Mouse (Mus musculus) limb, embryonic 12.5 days (tissue): ENCODE data around the gene Slc25a44. TPM values are rescaled to one million over a fixed set of nuclear protein-coding genes. Genes with fewer than 3 reads are reported as not detected.

Experiments used
- ATAC-seq: fragments of 200-750 bp; cut with Nextera tagmentation; 2 replicates; pipeline ENCODE4 v1.8.0; 2017; ENCODE audit warnings: low read depth, moderate TSS enrichment; ENCODE audit not compliant: insufficient number of reproducible peaks, insufficient read depth, low FRiP score, low TSS enrichment
- H3K27ac ChIP-seq: fragments of 300-500 bp; sonication (generic); 2 replicates; pipeline ENCODE4 v1.5.1; 2016; ENCODE audit warnings: mild to moderate bottlenecking, moderate library complexity
- H3K27me3 ChIP-seq: fragments of 300-500 bp; sonication (generic); 2 replicates; pipeline ENCODE4 v1.6.1; 2016; ENCODE audit warnings: mild to moderate bottlenecking, moderate library complexity
- H3K36me3 ChIP-seq: fragments of 300-500 bp; sonication (generic); 2 replicates; pipeline ENCODE4 v1.6.1; 2016; ENCODE audit warnings: mild to moderate bottlenecking, moderate library complexity
- H3K4me1 ChIP-seq: fragments of 300-500 bp; sonication (generic); replicated peaks from 2 replicates; pipeline ENCODE4 v1.6.1; 2016
- H3K4me2 ChIP-seq: fragments of 300-500 bp; sonication (generic); 2 replicates; pipeline ENCODE4 v1.6.1; 2016; ENCODE audit warnings: mild to moderate bottlenecking, moderate library complexity
- H3K4me3 ChIP-seq: fragments of 300-500 bp; sonication (generic); replicated peaks from 2 replicates; pipeline ENCODE4 v1.5.1; 2016; ENCODE audit warnings: mild to moderate bottlenecking
- H3K9ac ChIP-seq: fragments of 300-500 bp; sonication (generic); replicated peaks from 2 replicates; pipeline ENCODE4 v1.6.1; 2016; ENCODE audit warnings: mild to moderate bottlenecking, moderate library complexity
- H3K9me3 ChIP-seq: fragments of 300-500 bp; sonication (generic); 2 replicates; pipeline ENCODE4 v1.6.1; 2016; ENCODE audit warnings: mild to moderate bottlenecking, moderate library complexity
- WGBS: fragments of 180-500 bp; shearing (Covaris S2); methylation state at CpG from one replicate; pipeline ENCODE4 v1.1.7; 2016; 5-methylcytosine and 5-hydroxymethylcytosine counted together
- microRNA-seq: library from miRNA; unstranded; fragments of <30 nt; microRNA quantifications from one replicate; pipeline ENCODE4, GENCODE M21; 2017
- polyA plus RNA-seq: library from polyadenylated mRNA; unstranded; fragments of >200 nt; fragmentation: Nextera tagmentation; extraction: Ambion mirVana; gene quantifications from 2 replicates; pipeline ENCODE4 v1.2.1, GENCODE M21; 2016

The Slc25a44 gene
- polyA plus RNA-seq, 1 experiment from 2014 or later = 13.7 TPM

- peaks cover 33% of the 10 kb centered on the region for H3K27me3 ChIP-seq
- H3K4me3 ChIP-seq = no peak overlapping the region
- no peak overlapping the region for H3K9ac ChIP-seq
- 31% methylated on average over 34 of the region's 34 CpGs for WGBS
- H3K27ac ChIP-seq = no peak overlapping the region
- H3K36me3 ChIP-seq = peaks cover 19% of the 10 kb centered on the region
- no peak overlapping the region for H3K4me2 ChIP-seq
- H3K4me1 ChIP-seq = peaks cover 8% of the 10 kb centered on the region; the same call in 1 of the 2 replicates
- H3K9me3 ChIP-seq = peaks cover 10% of the 10 kb centered on the region
- ATAC-seq = no peak
Measured at GRCm38 (mm10) chr3:88365705-88366361, 59.1 kb downstream of the Slc25a44 start.

GRCm38 (mm10) chr3:88364337-88364736, 60.6 kb downstream of the Slc25a44 start, which contains the start of gene Paqr6:
Gene Paqr6, plus strand, starts transcription at chr3:88364584.
- WGBS = under 1% methylated on average over 16 of the region's 16 CpGs
- 0 out of 2 replicates have a peak within 1 kb of the TSS, but pooled peaks have one; percentile 62 for H3K27ac ChIP-seq

DNA sequence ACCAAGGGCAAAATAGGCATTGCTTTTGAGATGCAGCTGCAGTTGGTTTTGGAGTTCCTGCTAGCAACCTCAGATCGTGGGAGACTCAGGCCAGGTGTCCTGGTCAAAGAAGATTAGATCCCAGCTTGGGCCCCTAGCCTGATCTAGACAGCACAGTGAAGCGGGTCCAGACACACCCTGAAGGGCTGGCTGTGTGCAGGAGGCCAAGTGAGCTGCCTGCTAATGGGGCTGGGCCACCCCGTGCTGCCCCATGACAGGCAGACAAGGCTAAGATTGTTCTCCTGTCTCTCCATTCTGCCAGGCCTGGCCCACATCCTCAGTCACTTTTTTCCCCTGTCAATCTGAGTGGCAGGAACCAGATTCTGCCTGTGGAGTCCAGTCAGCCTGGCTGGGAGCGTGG, 61.2 kb downstream of the Slc25a44 start:
- Histone ChIP-seq H3K27me3 (peaks cover 33% of the 10 kb centered on the region), H3K27ac (0 out of 2 replicates have a peak overlapping the region, but pooled peaks have one; percentile 62), H3K9me3 (no peaks in the 10 kb centered on the region), H3K9ac (no peak overlapping the region), H3K36me3 (peaks cover 40% of the 10 kb centered on the region), H3K4me2 (no peak overlapping the region), H3K4me1 (peaks cover 8% of the 10 kb centered on the region; the same call in 1 of the 2 replicates), H3K4me3 (no peak overlapping the region)
- ATAC-seq = no peak
- WGBS = 54% methylated on average over 4 of the region's 4 CpGs

More at GRCm38 (mm10) chr3:88364337-88364736, 60.6 kb downstream of the Slc25a44 start, which contains the start of gene Paqr6:
- Histone ChIP-seq H3K36me3 (peaks cover 34% of the 10 kb centered on the region), H3K4me2 (peak within 1 kb of the TSS; percentile 27), H3K4me1 (peaks cover 8% of the 10 kb centered on the region; the same call in 1 of the 2 replicates), H3K4me3 (no peak within 1 kb of the TSS), H3K9me3 (no peaks in the 10 kb centered on the region), H3K9ac (no peak within 1 kb of the TSS), H3K27me3 (peaks cover 33% of the 10 kb centered on the region)
- ATAC-seq = no peak

DNA sequence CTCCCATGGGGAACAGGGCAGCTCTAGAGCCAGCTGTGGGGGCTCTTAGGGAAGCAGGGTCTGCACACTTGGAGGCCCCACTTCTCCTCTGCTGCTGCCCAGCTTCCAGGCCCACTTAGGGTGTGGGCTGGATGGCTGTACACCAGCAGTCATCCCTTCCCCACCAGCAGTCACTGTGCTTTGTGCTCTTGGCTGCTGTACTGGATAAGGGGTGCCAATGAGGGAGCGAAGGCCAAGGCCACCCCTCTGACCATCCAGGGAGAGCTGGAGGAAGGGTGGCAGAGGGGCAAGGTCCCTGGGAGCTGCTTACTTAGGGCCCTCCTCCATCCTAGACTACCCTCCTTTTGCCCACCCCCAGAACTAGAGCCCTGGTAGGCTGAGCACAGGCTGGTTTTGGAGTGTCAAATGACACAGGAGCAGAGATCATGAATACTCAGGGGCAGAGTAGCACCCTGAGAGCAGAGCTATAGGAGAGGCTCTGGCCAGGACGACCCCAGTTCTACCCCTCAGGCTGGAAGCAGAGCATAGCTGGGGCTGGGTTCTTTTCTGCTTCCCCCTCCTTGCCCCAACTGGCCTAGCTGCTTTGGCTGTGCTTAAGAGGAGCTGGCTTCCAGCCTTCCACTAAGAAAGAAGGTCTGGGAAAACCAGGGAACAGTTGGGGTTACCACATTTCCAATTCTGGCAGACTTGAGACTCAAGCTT, 63.2 kb downstream of the Slc25a44 start:
- WGBS = 83% methylated on average over 2 of the region's 2 CpGs
- H3K4me1 ChIP-seq = peaks cover 8% of the 10 kb centered on the region; the same call in 1 of the 2 replicates

GRCm38 (mm10) chr3:88361096-88361495, 63.8 kb downstream of the Slc25a44 start:
- H3K36me3 ChIP-seq = peaks cover 67% of the 10 kb centered on the region
- no peak overlapping the region for H3K27ac ChIP-seq
- peaks cover 8% of the 10 kb centered on the region; the same call in 1 of the 2 replicates for H3K4me1 ChIP-seq
- WGBS = 74% methylated on average over 6 of the region's 6 CpGs
- no peaks in the 10 kb centered on the region for H3K9me3 ChIP-seq
- no peak overlapping the region for H3K4me2 ChIP-seq
- no peak for ATAC-seq
- no peak overlapping the region for H3K9ac ChIP-seq
- H3K4me3 ChIP-seq = no peak overlapping the region
- peaks cover 25% of the 10 kb centered on the region for H3K27me3 ChIP-seq

More for the DNA sequence above, 63.2 kb downstream of the Slc25a44 start:
- Histone ChIP-seq H3K36me3 (peaks cover 60% of the 10 kb centered on the region), H3K9me3 (no peaks in the 10 kb centered on the region), H3K27me3 (peaks cover 30% of the 10 kb centered on the region), H3K4me3 (no peak overlapping the region), H3K9ac (no peak overlapping the region), H3K4me2 (no peak overlapping the region), H3K27ac (no peak overlapping the region)
- ATAC-seq = no peak

Small RNA genes within 50 kb of the gene (microRNA-seq; reads per million reads assigned to microRNA genes)
- gene Mir7011 = not detected

Other genes with a start within 250 kb of the Slc25a44 start
- gene Rhbg, start 170.4 kb downstream of the Slc25a44 start, polyA plus RNA-seq = 1.3 TPM in 2 replicates
- 0.25 TPM in 1 of 2 replicates, not detected in the other for gene Gm38392, start 137.9 kb downstream of the Slc25a44 start, polyA plus RNA-seq
- gene Tsacc, start 128.1 kb downstream of the Slc25a44 start, polyA plus RNA-seq = 13.5 and 14.3 TPM in 2 replicates
- gene Cct3, start 128.0 kb downstream of the Slc25a44 start, polyA plus RNA-seq = 642 and 647 TPM in 2 replicates
- gene Glmp, start 100.1 kb downstream of the Slc25a44 start, polyA plus RNA-seq = 143 and 164 TPM in 2 replicates
- gene Tmem79, start 89.0 kb downstream of the Slc25a44 start, polyA plus RNA-seq = 2.6 and 2.9 TPM in 2 replicates
- gene Smg5, start 88.9 kb downstream of the Slc25a44 start, polyA plus RNA-seq = 69.2 and 74.4 TPM in 2 replicates
- 2.8 and 3.2 TPM in 2 replicates for gene Paqr6, start 60.6 kb downstream of the Slc25a44 start, polyA plus RNA-seq
- gene Bglap3, start 52.4 kb downstream of the Slc25a44 start, polyA plus RNA-seq = 0.10 and 0.29 TPM in 2 replicates
- not detected in 2 replicates for gene Bglap2, start 46.4 kb downstream of the Slc25a44 start, polyA plus RNA-seq
- not detected in 2 replicates for gene Bglap, start 40.7 kb downstream of the Slc25a44 start, polyA plus RNA-seq
- gene Pmf1, start 14.8 kb downstream of the Slc25a44 start, polyA plus RNA-seq = 149 and 151 TPM in 2 replicates
- 8.0 and 8.3 TPM in 2 replicates for gene Sema4a, start 36.0 kb upstream of the Slc25a44 start, polyA plus RNA-seq
- 51.8 and 56.4 TPM in 2 replicates for gene Lmna, start 84.8 kb upstream of the Slc25a44 start, polyA plus RNA-seq
- 37.4 and 38.0 TPM in 2 replicates for gene Mex3a, start 107.3 kb upstream of the Slc25a44 start, polyA plus RNA-seq
- 2.6 and 3.5 TPM in 2 replicates for gene Rab25, start 123.2 kb upstream of the Slc25a44 start, polyA plus RNA-seq
- gene Lamtor2, start 127.9 kb upstream of the Slc25a44 start, polyA plus RNA-seq = 134 and 139 TPM in 2 replicates
- 62.6 and 67.0 TPM in 2 replicates for gene Ubqln4, start 128.6 kb upstream of the Slc25a44 start, polyA plus RNA-seq
- 184 and 190 TPM in 2 replicates for gene Ssr2, start 150.7 kb upstream of the Slc25a44 start, polyA plus RNA-seq
- gene Arhgef2, start 180.8 kb upstream of the Slc25a44 start, polyA plus RNA-seq = 122 and 123 TPM in 2 replicates
- gene Rxfp4, start 228.0 kb upstream of the Slc25a44 start, polyA plus RNA-seq = not detected in 2 replicates